ENCODE assay signal across 8 mouse cellular contexts in the genomic region with DNA sequence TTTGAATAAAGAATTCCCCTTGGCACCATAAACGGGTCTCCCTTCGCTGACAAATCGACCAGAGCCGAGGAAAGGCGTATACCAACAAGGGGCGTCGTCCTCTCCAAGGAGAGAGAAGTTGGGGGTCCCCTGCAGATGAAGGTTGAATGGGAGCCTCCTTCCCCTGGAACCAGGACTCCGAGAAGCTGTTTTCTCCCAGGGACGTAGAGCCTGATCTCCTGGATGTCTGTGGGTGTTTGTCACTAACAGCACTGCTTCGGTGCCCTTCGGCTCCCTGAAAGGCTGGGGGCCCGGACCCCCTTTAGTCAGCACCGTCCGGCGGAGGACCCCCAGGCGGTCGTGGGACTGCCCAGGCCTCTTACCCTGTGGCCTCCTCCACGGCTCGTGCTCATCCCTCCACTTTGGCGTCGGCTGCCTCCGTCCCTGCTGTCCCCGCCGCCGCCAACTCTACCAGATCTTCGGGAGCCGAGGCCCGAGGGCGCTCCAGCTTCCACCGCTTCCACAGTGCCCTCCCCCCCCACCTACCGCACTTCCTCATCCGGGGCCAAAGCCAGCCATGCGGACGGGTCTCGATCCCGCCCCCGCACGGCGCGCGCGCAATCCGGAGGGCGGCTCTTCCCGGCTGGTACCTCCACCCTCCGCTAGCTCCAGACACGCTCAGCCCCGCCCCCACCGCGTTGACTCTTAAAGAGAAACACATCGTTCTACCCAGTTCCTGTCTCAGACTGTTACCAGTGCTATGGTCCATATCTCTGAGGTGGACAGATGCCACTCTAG. TPM values are rescaled to one million over a fixed set of nuclear protein-coding genes. Genes with fewer than 3 reads are reported as not detected.
DNase-seq lines count a peak whose midpoint lies in the region; ATAC-seq lines count a peak whose summit lies in the region.

Gene Prr14l, minus strand, starts transcription at position 526 of the 777 bp plus-strand sequence.

- under 1% methylated on average over 51 of the region's 51 CpGs for WGBS in hindbrain, embryonic 14.5 days

- H3K4me3 ChIP-seq in hindbrain, embryonic 14.5 days (replicated peaks; ENCODE audit: low read length): peak within 1 kb of the TSS; percentile 96

- H3K27ac ChIP-seq in hindbrain, embryonic 14.5 days: peak within 1 kb of the TSS; percentile 82

- peak within 1 kb of the TSS; percentile 98 for H3K9ac ChIP-seq in hindbrain, embryonic 14.5 days

- no peaks in the 10 kb centered on the region for H3K9me3 ChIP-seq in hindbrain, embryonic 14.5 days (ENCODE audit: control insufficient read depth, low read length)

- H3K36me3 ChIP-seq in hindbrain, embryonic 14.5 days (replicated peaks; ENCODE audit: control insufficient read depth, insufficient read depth): no peaks in the 10 kb centered on the region

- DNase-seq in R1 (ENCODE audit: low read depth, low spot score): peak; percentile 95
- DNase-seq in cerebellum, postnatal 25 days: peak; percentile 100
- DNase-seq in frontal cortex, postnatal 25 days (ENCODE audit: low spot score in 2 of 2): peak; percentile 100
- peak; percentile 99 for DNase-seq in hindbrain, embryonic 14.5 days (ENCODE audit: low spot score)
- DNase-seq in layer of hippocampus, postnatal 36 days: peak; percentile 98
- peak; percentile 99 for DNase-seq in lung, postnatal 36 days
- DNase-seq in retina, postnatal 1 day: peak; percentile 97
- peak; percentile 97 to 99 for DNase-seq in urinary bladder, adult 18-20 months (ENCODE audit: low spot score in 2 of 2)

- H3K4me1 ChIP-seq in hindbrain, embryonic 14.5 days (replicated peaks; ENCODE audit: control insufficient read depth, insufficient read depth, low read length): peaks cover 26% of the 10 kb centered on the region

- peak; percentile 98 for ATAC-seq in hindbrain, embryonic 14.5 days (ENCODE audit: low FRiP score)

- H3K4me2 ChIP-seq in hindbrain, embryonic 14.5 days (replicated peaks): peak within 1 kb of the TSS; percentile 73

- H3K27me3 ChIP-seq in hindbrain, embryonic 14.5 days (ENCODE audit: control insufficient read depth, insufficient read depth, low read length): no peaks in the 10 kb centered on the region

RNA-seq across cellular contexts. Expression of gene Prr14l, which starts in this region (rescaled TPM):
- 9.9 and 14.9 TPM in 2 replicates for polyA plus RNA-seq in hindbrain, embryonic 14.5 days (2014; fragmentation: Nextera tagmentation; extraction: Ambion mirVana)
- 10 to 100 TPM; 54.6 to 58.2 TPM for total RNA-seq in layer of hippocampus, postnatal 36 days (2021)

Comparison
In these comparisons a context has a peak if more than half of its experiments do, and no peak if none do; other contexts are left out.
1. Peak in every context shown above with its lines: DNase-seq, ATAC-seq, H3K4me3 ChIP-seq and H3K27ac ChIP-seq.